Comparison of ENCODE assay signal across 8 mouse cellular contexts in genomic region chr8:105259721-105260320, GRCm38 (mm10). TPM values are rescaled to one million over a fixed set of nuclear protein-coding genes. Genes with fewer than 3 reads are reported as not detected.
DNase-seq lines count a peak whose midpoint lies in the region; ATAC-seq and TF ChIP-seq lines count a peak whose summit lies in the region.

No protein-coding gene starts in this region.

- WGBS in cerebellum, adult 2 months, result 6% methylated on average over 30 of the region's 30 CpGs
- 3% methylated on average over 30 of the region's 30 CpGs for WGBS in forebrain, embryonic 15.5 days
- WGBS in hindbrain, embryonic 11.5 days, result 5% methylated on average over 30 of the region's 30 CpGs

- no peak overlapping the region for H3K27ac ChIP-seq in cerebellum, adult 2 months (ENCODE audit: insufficient read depth, low read length)
- H3K27ac ChIP-seq in forebrain, embryonic 15.5 days (replicated peaks), result no peak overlapping the region
- H3K27ac ChIP-seq in hindbrain, embryonic 11.5 days (ENCODE audit: low read depth, low read length), result no peak overlapping the region

- ATAC-seq in forebrain, embryonic 15.5 days (replicated peaks), result peak; percentile 49
- peak; percentile 73 for ATAC-seq in hindbrain, embryonic 11.5 days (ENCODE audit: low FRiP score)

- peak; percentile 80 for TF ChIP-seq CTCF in cerebellum, adult 2 months (IDR thresholded peaks at IDR 0.05; ENCODE audit: borderline replicate concordance, insufficient read depth, low read depth, low read length)

- peak overlapping the region; percentile 27 for H3K9ac ChIP-seq in forebrain, embryonic 15.5 days (replicated peaks)
- no peak overlapping the region for H3K9ac ChIP-seq in hindbrain, embryonic 11.5 days (ENCODE audit: low read depth, low read length)

- H3K9me3 ChIP-seq in forebrain, embryonic 15.5 days, result no peaks in the 10 kb centered on the region
- no peaks in the 10 kb centered on the region for H3K9me3 ChIP-seq in hindbrain, embryonic 11.5 days (ENCODE audit: control insufficient read depth, low read length)
- H3K9me3 ChIP-seq in megakaryocyte, embryonic 14.5 days, result peaks cover 5% of the 10 kb centered on the region; the same call in 1 of the 2 replicates

- no peak for TF ChIP-seq POLR2A in cerebellum, adult 2 months (IDR thresholded peaks at IDR 0.05; ENCODE audit: borderline replicate concordance, insufficient read depth, low read length)

- intact Hi-C loops in left cerebral cortex, postnatal 25 days (cut with DNase I), result no loop called here

- no peaks in the 10 kb centered on the region for H3K4me1 ChIP-seq in cerebellum, adult 2 months (ENCODE audit: control insufficient read depth, insufficient read depth, low read length)
- peaks cover 29% of the 10 kb centered on the region for H3K4me1 ChIP-seq in forebrain, embryonic 15.5 days
- peaks cover 4% of the 10 kb centered on the region; the same call in 1 of the 2 replicates for H3K4me1 ChIP-seq in hindbrain, embryonic 11.5 days (replicated peaks; ENCODE audit: control insufficient read depth, insufficient read depth, low read length)
- H3K4me1 ChIP-seq in megakaryocyte, embryonic 14.5 days, result peaks cover 52% of the 10 kb centered on the region

- DNase-seq in R1 (ENCODE audit: low read depth, low spot score), result peak; percentile 80
- peak; percentile 64 to 76 for DNase-seq in cerebellum, adult 2 months
- DNase-seq in hindbrain, embryonic 11.5 days (ENCODE audit: low spot score), result peak; percentile 94
- DNase-seq in left cerebral cortex, postnatal 25 days (ENCODE audit: low spot score in 2 of 2), result peak; percentile 58 to 72
- peak; percentile 63 to 67 for DNase-seq in right cerebral cortex, adult 2 months (ENCODE audit: low spot score in 2 of 2)
- peak; percentile 50 to 60 for DNase-seq in urinary bladder, postnatal 36 days (ENCODE audit: low spot score in 2 of 2)

- no peaks in the 10 kb centered on the region for H3K36me3 ChIP-seq in forebrain, embryonic 15.5 days
- no peaks in the 10 kb centered on the region for H3K36me3 ChIP-seq in hindbrain, embryonic 11.5 days (ENCODE audit: control insufficient read depth, insufficient read depth, low read length)
- H3K36me3 ChIP-seq in megakaryocyte, embryonic 14.5 days (replicated peaks; ENCODE audit: low read length), result peaks cover 44% of the 10 kb centered on the region

- no peaks in the 10 kb centered on the region for H3K27me3 ChIP-seq in cerebellum, adult 2 months (ENCODE audit: control insufficient read depth, insufficient read depth, low read length)
- H3K27me3 ChIP-seq in forebrain, embryonic 15.5 days, result peaks cover 77% of the 10 kb centered on the region
- peaks cover 70% of the 10 kb centered on the region for H3K27me3 ChIP-seq in hindbrain, embryonic 11.5 days (ENCODE audit: control insufficient read depth, insufficient read depth, low read length)
- H3K27me3 ChIP-seq in megakaryocyte, embryonic 14.5 days (replicated peaks), result peaks cover 4% of the 10 kb centered on the region

- peak overlapping the region; percentile 49 for H3K4me3 ChIP-seq in cerebellum, adult 2 months (replicated peaks; ENCODE audit: insufficient read depth, low read depth, low read length)
- peak overlapping the region; percentile 41 for H3K4me3 ChIP-seq in forebrain, embryonic 15.5 days
- H3K4me3 ChIP-seq in hindbrain, embryonic 11.5 days (ENCODE audit: low read depth, low read length), result peak overlapping the region; percentile 33
- peak overlapping the region; percentile 88 for H3K4me3 ChIP-seq in megakaryocyte, embryonic 14.5 days (replicated peaks)

- peak overlapping the region; percentile 80 for H3K4me2 ChIP-seq in forebrain, embryonic 15.5 days (replicated peaks)
- peak overlapping the region; percentile 72 for H3K4me2 ChIP-seq in hindbrain, embryonic 11.5 days (replicated peaks; ENCODE audit: low read depth, low read length)

RNA-seq across cellular contexts. Expression of gene Tradd, which starts 4.6 kb away (rescaled TPM):
- 10.3 and 12.1 TPM in 2 replicates for polyA plus RNA-seq in cerebellum, adult 2 months (2012; rRNA removed)
- polyA plus RNA-seq in forebrain, embryonic 15.5 days (2015; fragmentation: Nextera tagmentation; extraction: Ambion mirVana), result 21.1 and 23.7 TPM in 2 replicates
- polyA plus RNA-seq in hindbrain, embryonic 11.5 days (2014; fragmentation: Nextera tagmentation; extraction: Ambion mirVana), result 13.5 and 14.3 TPM in 2 replicates
- 1 to 10 TPM; 5.5 to 5.7 TPM for total RNA-seq in left cerebral cortex, postnatal 25 days (2021)
- 32.6 and 35.8 TPM in 2 replicates for polyA plus RNA-seq in megakaryocyte, embryonic 14.5 days (2012; ENCODE audit: insufficient read depth, low replicate concordance)

RNA-seq across cellular contexts. Expression of gene Fbxl8, which starts 4.6 kb away (rescaled TPM):
- polyA plus RNA-seq in cerebellum, adult 2 months (2012; rRNA removed), result 1.7 and 2.1 TPM in 2 replicates
- 0.72 and 0.85 TPM in 2 replicates for polyA plus RNA-seq in forebrain, embryonic 15.5 days (2015; fragmentation: Nextera tagmentation; extraction: Ambion mirVana)
- polyA plus RNA-seq in hindbrain, embryonic 11.5 days (2014; fragmentation: Nextera tagmentation; extraction: Ambion mirVana), result 0.78 and 1.4 TPM in 2 replicates
- under 1 TPM; 0.57 to 0.85 TPM for total RNA-seq in left cerebral cortex, postnatal 25 days (2021)
- polyA plus RNA-seq in megakaryocyte, embryonic 14.5 days (2012; ENCODE audit: insufficient read depth, low replicate concordance), result 6.2 and 8.9 TPM in 2 replicates

RNA-seq across cellular contexts. Expression of gene B3gnt9, which starts 4.9 kb away (rescaled TPM):
- 5.2 and 6.3 TPM in 2 replicates for polyA plus RNA-seq in cerebellum, adult 2 months (2012; rRNA removed)
- 2.9 and 3.0 TPM in 2 replicates for polyA plus RNA-seq in forebrain, embryonic 15.5 days (2015; fragmentation: Nextera tagmentation; extraction: Ambion mirVana)
- polyA plus RNA-seq in hindbrain, embryonic 11.5 days (2014; fragmentation: Nextera tagmentation; extraction: Ambion mirVana), result 4.2 and 6.3 TPM in 2 replicates
- total RNA-seq in left cerebral cortex, postnatal 25 days (2021), result 1 to 10 TPM; 2.1 to 2.4 TPM
- 4.9 and 14.6 TPM in 2 replicates for polyA plus RNA-seq in megakaryocyte, embryonic 14.5 days (2012; ENCODE audit: insufficient read depth, low replicate concordance)

RNA-seq across cellular contexts. Expression of gene Hsf4, which starts 9.8 kb away (rescaled TPM):
- 18.4 and 24.5 TPM in 2 replicates for polyA plus RNA-seq in cerebellum, adult 2 months (2012; rRNA removed)
- polyA plus RNA-seq in forebrain, embryonic 15.5 days (2015; fragmentation: Nextera tagmentation; extraction: Ambion mirVana), result 0.15 and 0.34 TPM in 2 replicates
- 0.21 and 0.52 TPM in 2 replicates for polyA plus RNA-seq in hindbrain, embryonic 11.5 days (2014; fragmentation: Nextera tagmentation; extraction: Ambion mirVana)
- 1 to 10 TPM; 6.9 to 7.9 TPM for total RNA-seq in left cerebral cortex, postnatal 25 days (2021)
- polyA plus RNA-seq in megakaryocyte, embryonic 14.5 days (2012; ENCODE audit: insufficient read depth, low replicate concordance), result 0.73 TPM in 1 of 2 replicates, not detected in the other

RNA-seq across cellular contexts. Expression of gene Nol3, which starts 16.1 kb away (rescaled TPM):
- 8.8 and 10.4 TPM in 2 replicates for polyA plus RNA-seq in cerebellum, adult 2 months (2012; rRNA removed)
- 2.0 and 2.2 TPM in 2 replicates for polyA plus RNA-seq in forebrain, embryonic 15.5 days (2015; fragmentation: Nextera tagmentation; extraction: Ambion mirVana)
- 2.7 and 3.1 TPM in 2 replicates for polyA plus RNA-seq in hindbrain, embryonic 11.5 days (2014; fragmentation: Nextera tagmentation; extraction: Ambion mirVana)
- 1 to 10 TPM; 7.7 TPM for total RNA-seq in left cerebral cortex, postnatal 25 days (2021)
- polyA plus RNA-seq in megakaryocyte, embryonic 14.5 days (2012; ENCODE audit: insufficient read depth, low replicate concordance), result 0.41 TPM in 1 of 2 replicates, not detected in the other

Comparison
In these comparisons a context has a peak if more than half of its experiments do, and no peak if none do; other contexts are left out.
1. H3K4me3 ChIP-seq: peak in every context shown above with its lines; median percentile 88 in megakaryocyte, embryonic 14.5 days; 49 in cerebellum, adult 2 months; 41 in forebrain, embryonic 15.5 days; 33 in hindbrain, embryonic 11.5 days.